Mouse (Mus musculus): ENCODE results near the gene Hmgb1. TPM values are rescaled to one million over a fixed set of nuclear protein-coding genes. Genes with fewer than 3 reads are reported as not detected.

Hmgb1 gene
- 1,142 and 1,227 TPM in 2 replicates for total RNA-seq (2017)

DNA sequence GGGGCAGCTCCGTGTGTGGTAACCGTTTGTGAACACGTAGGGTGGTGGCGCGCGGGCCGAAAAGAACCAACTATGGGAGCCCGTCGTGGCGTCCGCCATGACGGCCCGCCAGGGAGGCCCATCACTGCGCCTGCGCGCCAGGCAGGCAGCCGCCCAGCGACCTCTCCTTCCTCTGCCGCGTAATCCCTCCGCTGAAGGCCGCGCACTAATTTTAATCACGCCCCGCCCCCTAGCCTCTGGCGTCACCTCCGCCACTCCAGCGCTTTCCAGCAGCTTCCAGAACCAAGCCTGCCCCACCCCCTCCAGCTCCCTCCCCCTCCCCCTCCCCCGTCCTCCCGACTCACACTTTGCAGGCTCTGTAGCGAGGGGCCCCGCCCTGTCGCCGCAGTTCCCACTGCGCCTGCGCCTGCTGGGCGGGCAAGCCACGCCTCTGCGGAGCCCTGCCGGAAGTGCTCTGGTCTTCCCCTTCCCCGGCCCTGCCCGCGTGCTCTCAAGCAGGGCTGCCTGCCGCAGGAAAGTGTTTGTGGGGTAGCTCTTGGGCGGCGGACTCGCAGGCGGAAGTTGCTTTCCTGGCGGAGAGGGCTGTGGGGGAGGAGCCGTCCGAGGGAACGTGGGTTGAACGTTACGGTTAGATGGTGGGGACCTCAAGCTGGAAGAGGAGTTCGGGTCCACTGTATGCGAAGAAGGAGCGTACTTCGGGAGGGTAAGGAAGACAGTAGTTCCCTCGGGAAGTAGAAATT is at the start of gene Hmgb1, which contains the start of gene Uspl1:
Gene Hmgb1, minus strand, starts transcription at position 386 of the 740 bp plus-strand sequence.
Gene Uspl1, plus strand, starts transcription at position 247 of the 740 bp plus-strand sequence.
- ATAC-seq (replicated peaks in 1 of 2; ENCODE audit: insufficient read depth in 1 of 2, low FRiP score in 2 of 2, low TSS enrichment in 1 of 2, low read depth in 1 of 2, poor library complexity in 2 of 2, severe bottlenecking in 2 of 2), result peak; percentile 89 to 91

DNA sequence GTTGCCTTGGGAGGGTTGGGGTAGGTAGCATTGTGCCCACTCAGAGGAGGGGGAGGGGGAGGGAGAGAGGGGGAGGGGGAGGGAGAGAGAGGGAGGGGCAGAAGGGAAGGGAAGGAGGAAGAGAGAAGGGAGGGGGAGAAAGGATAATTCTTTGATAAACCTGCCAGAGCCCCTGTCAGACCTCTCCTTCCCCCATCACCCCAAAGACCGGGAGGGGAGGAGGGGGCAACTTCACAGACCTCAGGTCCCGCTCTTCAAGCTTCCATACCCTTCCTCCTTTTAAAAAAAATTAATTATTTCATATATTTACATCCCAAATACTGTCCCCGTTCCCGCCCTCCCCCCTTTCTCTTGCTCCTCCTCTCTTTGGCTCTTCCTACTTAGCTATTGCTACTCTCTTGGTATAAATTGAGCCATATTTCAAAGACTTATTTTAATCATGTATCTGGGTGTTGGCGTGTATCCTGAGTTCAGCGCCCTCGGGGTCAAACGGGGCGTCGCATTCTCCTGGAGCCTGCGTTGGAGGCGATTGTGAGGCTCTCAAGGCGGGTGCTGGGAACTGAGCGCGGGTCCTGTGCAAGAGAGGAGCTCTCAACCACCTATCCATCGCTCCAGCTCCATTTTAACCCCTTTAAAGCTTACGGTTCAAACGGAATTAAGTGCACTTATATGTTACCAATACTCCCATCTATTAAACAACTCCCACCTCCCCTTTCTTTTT is 45.5 kb upstream of the Hmgb1 start:
- ATAC-seq (replicated peaks in 1 of 2; ENCODE audit: insufficient read depth in 1 of 2, low FRiP score in 2 of 2, low TSS enrichment in 1 of 2, low read depth in 1 of 2, poor library complexity in 2 of 2, severe bottlenecking in 2 of 2), result no peak

DNA sequence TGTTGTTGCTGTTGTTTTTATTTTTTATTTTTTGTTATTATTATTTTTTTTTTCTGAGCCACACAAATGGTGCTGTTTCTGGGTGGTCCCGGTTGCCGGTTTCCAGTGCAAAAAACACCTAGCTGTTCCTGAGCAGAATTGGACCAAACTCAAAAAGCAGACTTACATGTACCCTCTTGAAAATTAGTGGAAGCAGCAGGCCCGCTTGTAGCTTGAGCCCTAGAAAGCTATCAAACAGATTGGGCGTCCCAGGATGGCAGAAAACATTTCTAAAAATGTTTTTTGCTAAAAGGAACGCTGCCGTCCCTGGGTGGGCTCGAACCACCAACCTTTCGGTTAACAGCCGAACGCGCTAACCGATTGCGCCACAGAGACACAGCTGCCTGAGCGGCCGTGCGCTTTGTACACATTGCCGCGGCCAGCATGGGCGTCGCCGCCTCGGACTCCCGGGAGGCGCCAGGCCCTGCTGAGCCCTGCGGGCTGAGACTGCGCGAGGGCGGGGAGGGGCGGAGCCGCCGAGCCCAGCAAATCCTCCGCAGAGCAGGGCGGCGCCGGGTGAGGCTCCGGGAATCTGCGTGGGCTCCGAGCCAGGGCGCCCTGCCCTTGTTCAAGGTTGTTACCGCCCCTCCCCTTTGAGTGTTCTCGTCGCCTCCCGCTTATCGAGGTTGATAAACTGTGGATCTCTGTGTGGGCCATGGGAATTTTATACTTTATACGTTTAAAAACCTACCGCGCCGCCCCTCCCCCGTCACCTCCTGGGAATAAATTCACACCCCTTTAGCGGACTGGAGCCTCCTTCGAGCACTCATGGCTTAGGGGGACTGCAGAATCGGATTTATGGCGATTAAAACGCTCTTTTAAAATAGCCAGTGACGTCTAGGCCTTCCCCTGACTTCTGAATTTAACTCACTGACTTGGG is 44.7 kb upstream of the Hmgb1 start:
- ATAC-seq (replicated peaks in 1 of 2; ENCODE audit: insufficient read depth in 1 of 2, low FRiP score in 2 of 2, low TSS enrichment in 1 of 2, low read depth in 1 of 2, poor library complexity in 2 of 2, severe bottlenecking in 2 of 2), result peak; percentile 98 to 99

DNA sequence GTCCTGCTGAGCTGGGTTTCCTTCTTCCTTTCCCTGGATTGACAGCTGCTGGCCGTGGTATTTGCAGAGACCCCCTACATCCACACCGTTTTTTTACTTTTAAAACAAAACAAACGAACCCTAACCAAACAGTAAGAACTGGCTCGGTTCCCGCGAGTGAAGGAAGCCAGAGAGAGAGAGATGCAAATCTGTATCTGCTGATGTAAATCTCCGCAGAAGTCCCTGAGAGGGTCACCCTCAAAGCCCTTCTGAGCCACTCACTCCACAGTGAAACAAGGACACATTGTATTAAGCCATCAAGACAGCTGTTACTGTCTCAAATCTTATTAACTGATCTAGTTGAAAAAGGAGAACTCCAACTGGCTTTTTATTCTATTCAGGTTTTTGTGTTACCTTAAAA is 40.4 kb upstream of the Hmgb1 start:
- ATAC-seq (replicated peaks in 1 of 2; ENCODE audit: insufficient read depth in 1 of 2, low FRiP score in 2 of 2, low TSS enrichment in 1 of 2, low read depth in 1 of 2, poor library complexity in 2 of 2, severe bottlenecking in 2 of 2), result no peak

DNA sequence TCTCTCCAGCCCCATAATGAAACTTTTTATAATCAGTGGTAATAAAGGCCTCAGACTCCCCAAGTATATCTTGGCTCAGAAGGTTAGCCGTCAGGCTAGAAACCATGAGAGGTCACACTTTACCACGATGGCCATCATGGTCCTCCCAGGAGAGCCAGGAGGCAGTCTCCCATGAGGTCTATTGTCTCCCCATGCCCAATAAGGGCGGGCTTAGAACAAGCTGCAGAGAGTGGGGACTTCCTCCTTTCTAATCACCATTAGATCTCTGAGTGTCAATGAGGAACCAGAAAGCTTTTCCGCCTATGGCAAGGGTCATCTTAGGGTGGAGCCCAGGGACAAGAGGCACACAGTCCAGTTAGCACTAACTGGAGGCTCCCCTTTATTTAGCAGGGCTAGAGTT is 37.1 kb upstream of the Hmgb1 start:
- peak; percentile 22 to 42; a peak in 1 of 4 replicates for ATAC-seq (replicated peaks in 1 of 2; ENCODE audit: insufficient read depth in 1 of 2, low FRiP score in 2 of 2, low TSS enrichment in 1 of 2, low read depth in 1 of 2, poor library complexity in 2 of 2, severe bottlenecking in 2 of 2)

DNA sequence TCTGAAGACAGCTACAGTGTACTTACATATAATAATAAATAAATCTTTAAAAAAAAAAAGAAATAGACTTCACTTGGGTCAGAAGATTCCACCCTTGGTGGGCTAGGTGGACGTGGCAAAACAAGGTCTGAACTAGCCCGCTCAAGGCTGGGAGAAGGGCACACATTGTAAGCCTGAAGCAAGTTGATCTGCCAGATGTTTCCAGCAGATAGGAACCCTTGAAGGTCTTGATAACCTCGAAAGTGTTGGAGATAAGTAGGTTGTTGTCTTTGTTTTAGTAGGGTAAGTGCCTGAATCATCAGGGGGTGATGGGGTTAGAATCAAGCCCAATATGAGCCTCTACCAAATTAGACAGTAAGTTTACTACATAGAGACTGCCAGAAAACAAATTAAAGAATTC is 35.2 kb upstream of the Hmgb1 start:
- ATAC-seq (replicated peaks in 1 of 2; ENCODE audit: insufficient read depth in 1 of 2, low FRiP score in 2 of 2, low TSS enrichment in 1 of 2, low read depth in 1 of 2, poor library complexity in 2 of 2, severe bottlenecking in 2 of 2), result no peak

DNA sequence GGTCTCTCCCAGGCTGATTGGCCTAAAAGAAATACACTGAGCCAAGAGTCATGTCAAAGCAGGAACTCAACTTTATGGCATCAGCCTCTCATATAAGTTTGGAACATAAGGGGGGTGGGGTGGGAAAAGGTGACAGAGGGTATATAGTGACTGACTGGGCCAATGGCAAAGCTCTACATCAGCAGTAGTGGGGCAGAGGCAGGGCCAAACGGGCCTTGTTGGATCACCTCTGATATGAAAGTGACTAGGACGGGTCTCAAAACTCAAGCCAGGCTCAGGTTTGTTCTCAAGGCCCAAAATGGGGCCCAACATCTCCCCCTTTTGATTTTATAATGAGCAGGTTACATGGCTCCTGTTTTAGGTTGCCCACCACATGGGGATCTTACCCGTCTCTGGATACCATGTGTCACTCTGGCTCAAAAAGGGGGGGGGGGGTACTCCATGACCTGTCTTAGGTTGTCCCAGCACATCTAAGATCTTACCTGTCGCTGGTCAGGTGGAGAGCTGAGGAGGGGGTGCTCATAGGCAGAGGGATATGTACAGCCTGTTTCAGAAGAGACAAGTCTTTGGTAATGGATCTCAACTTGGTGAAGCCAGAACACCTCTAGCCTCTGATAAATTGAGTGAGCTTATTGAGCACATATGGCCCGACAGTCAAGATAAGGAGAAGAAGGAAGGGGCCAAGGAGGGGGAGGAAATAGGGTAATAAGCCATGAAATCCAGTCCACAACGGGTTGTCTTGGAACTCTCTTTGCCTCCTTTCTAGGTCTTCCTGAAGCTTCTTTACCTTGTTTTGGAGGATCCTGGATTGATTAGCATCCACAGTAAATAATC is 33.5 kb upstream of the Hmgb1 start:
- ATAC-seq (replicated peaks in 1 of 2; ENCODE audit: insufficient read depth in 1 of 2, low FRiP score in 2 of 2, low TSS enrichment in 1 of 2, low read depth in 1 of 2, poor library complexity in 2 of 2, severe bottlenecking in 2 of 2), result no peak

DNA sequence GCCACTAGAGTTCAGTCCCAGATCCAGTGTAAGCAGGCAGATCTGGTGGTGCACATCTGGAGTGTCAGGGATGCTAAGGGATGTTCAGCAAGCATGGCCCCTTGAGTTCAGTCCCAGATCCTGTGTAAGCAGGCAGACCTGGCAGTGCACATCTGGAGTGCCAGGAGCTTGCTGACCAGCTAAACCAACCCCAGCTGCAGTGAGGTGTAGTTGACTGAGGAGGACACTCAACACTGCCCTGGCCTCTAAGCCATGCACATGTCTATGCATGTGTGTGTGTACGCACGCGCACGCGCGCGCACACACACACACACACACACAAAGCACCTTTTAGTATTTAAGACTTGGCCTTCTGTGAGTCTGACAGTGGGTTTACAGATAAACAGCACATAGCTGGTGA is 31.3 kb upstream of the Hmgb1 start:
- no peak for ATAC-seq (replicated peaks in 1 of 2; ENCODE audit: insufficient read depth in 1 of 2, low FRiP score in 2 of 2, low TSS enrichment in 1 of 2, low read depth in 1 of 2, poor library complexity in 2 of 2, severe bottlenecking in 2 of 2)

DNA sequence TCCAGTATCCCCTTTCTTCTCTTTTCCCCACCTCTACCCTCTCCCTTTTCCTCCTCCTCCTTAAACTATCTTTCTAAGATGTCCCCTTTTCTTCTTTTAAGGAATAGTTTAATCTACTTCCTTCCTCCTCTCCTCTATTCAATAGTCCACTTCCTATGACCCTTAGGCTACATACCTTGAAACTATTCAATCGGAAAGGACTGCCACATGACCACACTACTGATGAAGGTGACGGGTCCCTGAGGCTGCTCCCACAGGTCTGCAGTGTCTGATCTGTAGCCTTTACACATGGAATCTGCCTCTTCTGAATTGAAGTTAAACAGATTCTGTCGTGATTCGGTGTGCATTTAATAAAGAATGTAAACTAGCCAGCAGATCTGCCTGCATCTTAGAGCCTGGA is 28.5 kb upstream of the Hmgb1 start:
- ATAC-seq (replicated peaks in 1 of 2; ENCODE audit: insufficient read depth in 1 of 2, low FRiP score in 2 of 2, low TSS enrichment in 1 of 2, low read depth in 1 of 2, poor library complexity in 2 of 2, severe bottlenecking in 2 of 2), result no peak

DNA sequence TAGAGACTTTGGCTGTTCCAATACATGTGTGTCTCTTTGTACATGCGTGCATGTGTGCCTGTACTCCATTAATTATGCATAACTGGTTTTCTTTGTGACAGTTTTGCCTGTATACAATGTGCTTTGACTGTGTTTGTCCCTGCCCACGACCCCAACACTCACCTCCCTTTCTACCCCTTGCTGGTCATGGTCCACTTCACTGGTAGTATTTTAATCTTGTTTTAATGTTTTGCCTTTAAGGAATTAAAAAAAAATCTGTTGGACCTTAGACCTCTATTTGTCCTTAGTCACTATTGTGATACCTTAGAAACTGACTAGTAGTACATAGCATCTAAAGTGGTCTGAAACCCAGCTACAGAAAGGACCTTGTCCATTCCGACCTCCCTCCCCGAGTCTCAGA is 26.8 kb upstream of the Hmgb1 start:
- no peak for ATAC-seq (replicated peaks in 1 of 2; ENCODE audit: insufficient read depth in 1 of 2, low FRiP score in 2 of 2, low TSS enrichment in 1 of 2, low read depth in 1 of 2, poor library complexity in 2 of 2, severe bottlenecking in 2 of 2)

DNA sequence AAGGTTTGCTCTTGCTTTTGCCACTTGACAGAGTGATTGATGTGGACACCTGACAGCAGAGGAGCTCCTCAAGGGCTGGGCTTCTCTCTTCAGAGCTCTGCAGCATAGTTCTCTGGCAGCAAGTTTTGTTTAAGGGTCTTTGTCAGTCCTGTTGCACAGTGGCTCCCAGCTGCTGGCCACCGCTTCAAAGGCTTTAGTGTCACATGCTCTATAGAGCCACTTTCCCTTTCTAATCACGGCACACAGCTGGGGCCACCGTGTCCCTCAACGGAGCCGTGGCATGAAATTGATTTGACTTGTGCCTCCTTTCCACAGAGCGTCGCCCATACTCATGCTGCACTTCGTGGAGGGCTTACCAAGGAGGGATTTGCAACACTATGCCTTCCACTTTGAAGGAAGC is 25.0 kb upstream of the Hmgb1 start:
- ATAC-seq (replicated peaks in 1 of 2; ENCODE audit: insufficient read depth in 1 of 2, low FRiP score in 2 of 2, low TSS enrichment in 1 of 2, low read depth in 1 of 2, poor library complexity in 2 of 2, severe bottlenecking in 2 of 2), result no peak

DNA sequence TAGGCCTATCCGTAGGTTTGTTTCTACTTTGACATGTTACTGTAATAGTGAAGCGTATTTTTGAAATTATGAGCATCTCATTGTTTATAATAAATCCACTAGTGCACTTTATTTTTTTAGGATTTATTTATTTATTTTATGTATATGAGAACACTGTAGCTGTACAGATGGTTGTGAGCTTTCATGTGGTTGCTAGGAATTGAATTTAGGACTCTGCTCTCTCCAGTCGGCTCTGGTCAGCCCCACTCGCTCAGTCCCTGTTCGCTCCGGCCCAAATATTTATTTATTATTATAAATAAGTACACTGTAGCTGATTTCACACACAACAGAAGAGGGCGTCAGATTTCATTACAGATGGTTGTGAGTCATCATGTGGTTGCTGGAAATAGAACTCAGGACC is 24.5 kb upstream of the Hmgb1 start:
- no peak for ATAC-seq (replicated peaks in 1 of 2; ENCODE audit: insufficient read depth in 1 of 2, low FRiP score in 2 of 2, low TSS enrichment in 1 of 2, low read depth in 1 of 2, poor library complexity in 2 of 2, severe bottlenecking in 2 of 2)

DNA sequence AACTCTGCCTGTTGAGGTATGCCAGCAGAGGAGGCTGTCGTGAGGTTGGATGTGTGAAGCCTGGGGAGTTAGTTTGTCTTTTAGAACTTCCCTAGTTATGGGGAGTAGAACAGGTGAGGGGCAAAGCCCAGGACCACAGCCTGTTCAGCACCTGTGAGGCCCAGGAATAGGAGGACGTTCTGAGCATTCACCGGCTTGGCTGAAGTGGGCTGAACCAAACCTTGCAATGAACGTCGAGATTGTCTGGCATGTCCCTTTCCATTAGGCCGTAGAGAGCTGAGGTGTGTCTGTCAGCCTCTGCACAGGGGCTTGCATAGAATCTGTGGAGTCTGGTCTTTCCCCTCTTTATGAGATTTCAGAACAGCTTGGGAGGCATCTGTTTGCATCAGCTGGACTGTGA is 23.4 kb upstream of the Hmgb1 start:
- no peak for ATAC-seq (replicated peaks in 1 of 2; ENCODE audit: insufficient read depth in 1 of 2, low FRiP score in 2 of 2, low TSS enrichment in 1 of 2, low read depth in 1 of 2, poor library complexity in 2 of 2, severe bottlenecking in 2 of 2)

DNA sequence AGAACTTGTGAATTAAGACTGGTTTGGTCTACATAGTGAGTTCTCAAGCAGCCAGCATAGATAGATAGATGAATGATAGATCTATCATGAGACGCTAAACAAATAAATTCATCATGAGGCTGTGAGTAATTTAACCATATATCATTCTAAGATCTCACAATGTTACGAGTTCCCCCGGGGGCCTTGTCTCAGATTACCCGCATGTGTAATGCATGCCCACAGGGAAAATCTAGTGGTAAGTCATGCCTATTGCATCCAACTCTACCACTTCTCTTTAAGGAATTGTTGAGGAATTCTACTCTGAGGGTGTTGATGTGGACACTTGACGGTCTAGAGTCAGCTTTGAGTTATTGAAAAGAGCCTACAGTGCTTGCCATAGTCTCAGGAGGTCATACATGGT is 22.0 kb upstream of the Hmgb1 start:
- no peak for ATAC-seq (replicated peaks in 1 of 2; ENCODE audit: insufficient read depth in 1 of 2, low FRiP score in 2 of 2, low TSS enrichment in 1 of 2, low read depth in 1 of 2, poor library complexity in 2 of 2, severe bottlenecking in 2 of 2)

DNA sequence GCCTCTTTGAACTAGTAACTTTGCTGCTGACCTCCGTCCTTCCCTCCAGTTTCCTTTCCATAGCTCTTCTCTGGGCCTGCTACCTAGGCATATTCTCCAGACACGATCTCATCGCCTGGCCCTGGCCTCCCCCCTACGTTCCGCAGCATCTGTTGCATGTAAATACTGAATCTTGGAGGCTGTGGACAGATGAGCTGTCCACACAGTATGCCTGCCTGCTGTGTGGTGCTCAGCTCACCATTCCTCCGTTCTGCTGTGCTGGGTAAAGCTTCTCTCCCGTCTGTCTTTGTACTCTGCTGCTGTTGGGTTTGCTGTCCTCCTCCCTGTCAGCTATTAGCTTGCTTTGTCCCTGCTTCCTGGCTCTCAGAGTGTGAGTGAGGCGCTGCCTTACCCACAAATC is 21.0 kb upstream of the Hmgb1 start:
- ATAC-seq (replicated peaks in 1 of 2; ENCODE audit: insufficient read depth in 1 of 2, low FRiP score in 2 of 2, low TSS enrichment in 1 of 2, low read depth in 1 of 2, poor library complexity in 2 of 2, severe bottlenecking in 2 of 2), result no peak

DNA sequence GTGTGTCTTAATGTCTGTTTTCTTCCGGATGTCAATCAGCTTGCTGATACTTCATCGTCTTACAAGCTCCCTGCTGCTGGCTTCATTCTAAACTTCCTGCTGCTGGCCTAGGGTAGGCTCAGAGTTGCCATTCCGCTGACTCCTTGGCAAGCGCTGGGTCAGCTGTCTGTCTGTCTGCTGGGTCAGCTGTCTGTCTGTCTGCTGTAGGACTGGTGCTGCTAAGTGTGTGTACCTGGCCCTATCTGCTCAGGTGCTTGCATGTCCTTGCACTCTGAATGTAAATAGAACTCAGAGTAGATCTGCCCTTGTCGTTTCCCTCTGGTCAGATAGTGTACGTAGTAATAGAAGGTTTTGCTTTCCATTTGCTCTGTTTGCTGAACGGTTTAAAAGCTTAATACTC is 20.5 kb upstream of the Hmgb1 start:
- ATAC-seq (replicated peaks in 1 of 2; ENCODE audit: insufficient read depth in 1 of 2, low FRiP score in 2 of 2, low TSS enrichment in 1 of 2, low read depth in 1 of 2, poor library complexity in 2 of 2, severe bottlenecking in 2 of 2), result no peak

DNA sequence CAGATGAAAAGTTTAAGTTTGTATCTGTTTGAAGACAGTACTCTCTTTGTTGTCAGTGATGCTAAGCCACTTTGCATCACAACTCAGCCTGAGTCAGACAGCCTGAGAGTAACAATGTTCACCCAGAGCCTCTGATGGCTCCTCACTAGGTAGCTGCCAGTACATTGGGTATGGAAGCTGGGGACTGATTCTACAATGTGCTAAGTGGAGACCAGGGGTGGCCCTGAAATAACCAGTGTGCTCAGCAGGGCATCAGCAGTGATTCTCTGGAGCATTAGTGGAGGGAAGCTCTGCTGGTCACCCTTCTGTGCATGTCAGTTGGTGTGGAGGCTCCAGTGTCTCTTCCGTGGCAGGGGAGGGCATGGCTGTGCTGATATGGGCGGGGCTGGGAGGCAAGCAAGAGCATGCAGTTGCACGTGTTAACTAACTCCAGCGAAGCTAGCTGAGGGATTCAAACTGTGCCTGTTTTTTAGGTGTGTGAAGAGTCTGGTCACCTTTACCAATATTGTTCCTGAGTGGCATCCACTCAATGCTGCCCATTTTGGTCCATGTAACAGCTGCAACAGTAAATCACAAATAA is 19.6 kb upstream of the Hmgb1 start:
- no peak for ATAC-seq (replicated peaks in 1 of 2; ENCODE audit: insufficient read depth in 1 of 2, low FRiP score in 2 of 2, low TSS enrichment in 1 of 2, low read depth in 1 of 2, poor library complexity in 2 of 2, severe bottlenecking in 2 of 2)

All from hematopoietic stem cell, adult 5-6 weeks (primary cell).